Mouse (Mus musculus) thymus, adult 18-20 months (tissue): ENCODE data around the gene Ccsap.

Experiments
- DNase-seq, 2 experiments: peaks; one replicate each; pipeline ENCODE4 v3.0.0; 2022; ENCODE audit warnings: mixed read lengths in 2 of 2

The Ccsap gene

DNA sequence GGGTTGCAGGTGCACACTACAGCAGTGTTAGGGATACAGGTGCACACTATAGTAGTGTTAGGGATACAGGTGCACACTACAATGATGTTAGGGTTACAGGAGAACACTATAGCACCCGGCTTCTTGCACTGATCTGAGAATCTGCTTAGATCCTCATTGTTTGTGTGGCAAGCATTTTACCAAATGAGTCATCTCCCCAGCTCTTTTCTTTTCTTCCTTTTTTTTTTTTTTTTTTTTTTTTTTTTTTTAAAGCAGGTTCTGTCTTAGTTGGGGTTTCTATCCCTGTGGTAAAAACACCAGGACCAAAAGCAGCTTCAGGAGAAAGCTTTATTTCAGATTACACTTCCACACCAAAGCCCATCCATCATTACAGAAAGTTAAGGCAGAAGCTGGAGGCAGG, 56.4 kb downstream of the Ccsap start:
- no peak for DNase-seq

- DNase-seq: no peak
These were observed 58.5 kb downstream of the Ccsap start for GRCm38 (mm10) chr8:123801538-123801937.

DNA sequence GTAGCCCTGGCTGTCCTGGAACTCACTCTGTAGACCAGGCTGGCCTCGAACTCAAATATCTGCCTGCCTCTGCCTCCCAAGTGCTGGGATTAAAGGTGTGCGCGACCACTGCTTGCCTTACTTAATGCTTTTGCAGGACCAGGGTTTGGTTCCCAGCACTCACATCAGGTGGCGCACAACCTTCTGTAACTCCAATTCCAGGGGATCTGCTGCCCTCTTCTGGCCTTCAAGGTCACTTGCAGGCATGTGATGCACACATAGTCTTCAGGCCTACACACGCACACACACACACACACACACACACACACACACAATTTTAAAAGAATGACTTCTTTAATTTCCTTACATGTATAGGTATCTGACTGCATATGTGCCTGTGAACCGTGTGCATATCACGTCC, 59.1 kb downstream of the Ccsap start:
- no peak for DNase-seq

- no peak for DNase-seq
These were observed 60.1 kb downstream of the Ccsap start for GRCm38 (mm10) chr8:123799885-123800284.

DNA sequence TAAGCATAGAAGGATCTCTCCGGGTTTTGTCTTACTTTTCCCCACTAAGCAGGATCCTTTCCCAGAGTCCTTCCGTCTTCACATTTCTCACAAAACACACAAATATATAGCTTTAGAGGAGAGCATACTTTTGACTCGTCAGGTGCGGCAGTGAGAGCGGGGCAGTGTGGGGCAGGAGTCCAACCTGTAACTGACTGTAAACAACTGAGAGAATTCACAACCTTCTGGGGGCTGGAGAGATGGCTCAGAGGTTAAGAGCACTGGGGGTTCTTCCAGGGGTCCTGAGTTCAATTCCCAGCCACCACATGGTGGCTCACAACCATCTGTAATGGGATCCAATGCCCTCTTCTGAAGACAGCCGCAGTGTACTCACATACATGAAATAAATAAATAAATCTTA, 60.6 kb downstream of the Ccsap start:
- DNase-seq: no peak

GRCm38 (mm10) chr8:123797928-123798327, 62.1 kb downstream of the Ccsap start:
- no peak for DNase-seq

DNA sequence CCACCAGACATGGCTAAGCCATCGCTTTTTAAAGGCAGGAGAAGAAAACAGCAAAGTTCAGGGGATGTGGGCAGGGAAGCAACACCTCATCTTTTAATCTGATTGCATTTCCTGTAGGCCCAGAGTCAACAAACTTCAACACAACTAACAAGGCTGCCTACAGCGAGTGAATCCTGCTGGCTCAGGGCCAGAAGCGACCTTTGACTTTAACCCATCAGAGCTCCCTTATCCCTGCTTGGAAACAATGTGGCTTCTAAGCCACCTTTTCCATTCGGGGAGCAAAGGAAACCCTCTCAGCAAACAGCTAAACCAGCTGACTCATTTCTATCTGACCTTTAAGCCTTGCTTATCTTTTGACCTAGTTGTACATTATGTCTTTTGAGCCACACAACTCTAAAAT, 63.3 kb downstream of the Ccsap start:
- DNase-seq: no peak

DNA sequence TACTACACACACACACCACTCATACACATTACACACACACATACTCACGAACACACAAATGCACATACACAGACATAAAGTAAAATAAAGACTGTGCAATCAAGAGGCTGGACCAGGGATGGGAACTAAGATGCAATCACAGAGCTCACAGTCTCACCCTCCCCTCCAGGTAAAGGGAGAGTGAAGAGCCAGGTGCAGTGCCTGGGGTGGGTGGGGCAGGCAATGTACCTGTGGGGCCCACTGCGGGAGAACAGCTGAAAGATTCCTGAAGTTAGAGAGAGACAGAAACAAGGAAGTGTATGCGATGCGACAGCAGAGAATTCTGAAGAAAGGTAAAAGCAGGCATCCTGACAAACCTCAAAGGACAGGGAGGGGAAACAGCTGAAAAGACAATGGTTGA, 65.2 kb downstream of the Ccsap start:
- DNase-seq: no peak

DNA sequence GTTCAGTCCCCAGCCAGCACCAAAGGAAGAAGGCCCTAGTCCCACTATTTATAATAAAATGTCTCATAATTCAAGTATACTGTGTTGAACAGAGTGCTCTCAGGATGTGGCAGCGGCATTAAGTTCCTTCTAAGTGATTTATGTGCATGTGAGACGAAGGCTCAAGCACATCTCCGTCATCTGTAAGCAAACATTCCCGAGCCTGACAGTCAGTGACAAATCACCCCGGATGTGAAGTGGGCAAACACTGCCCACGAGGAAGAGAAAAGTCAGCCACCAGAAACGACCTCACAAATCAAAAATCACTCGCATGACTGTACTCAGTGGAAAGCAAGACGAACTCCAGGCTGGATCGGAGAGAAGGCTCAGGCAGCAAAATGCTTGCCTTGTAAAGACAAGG, 66.1 kb downstream of the Ccsap start:
- DNase-seq: no peak

DNA sequence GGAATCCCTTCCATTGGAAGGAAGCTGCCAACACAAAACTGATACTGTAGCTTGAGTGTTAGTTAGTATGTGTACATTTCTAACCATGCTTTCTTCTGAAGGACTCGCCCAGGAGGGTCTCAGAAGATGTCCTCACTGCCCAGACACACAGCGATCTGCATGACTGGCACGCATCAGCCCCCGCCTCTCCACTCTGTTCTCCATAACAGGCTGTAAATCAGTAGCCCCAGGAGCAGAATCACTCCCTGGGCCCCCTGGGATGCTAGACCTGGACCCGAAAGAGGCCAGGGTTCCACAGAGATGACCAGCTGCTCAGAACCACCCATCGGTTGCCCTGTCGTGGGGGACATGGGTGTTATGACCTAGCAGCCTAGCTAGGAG, 68.2 kb downstream of the Ccsap start:
- DNase-seq: no peak

- DNase-seq: no peak
These were observed 68.7 kb downstream of the Ccsap start for GRCm38 (mm10) chr8:123791101-123791844.
